Mouse (Mus musculus) adrenal gland, postnatal 10 days (tissue): ENCODE results near the gene Muc1. TPM values are rescaled to one million over a fixed set of nuclear protein-coding genes. Genes with fewer than 3 reads are reported as not detected.

Experiments
- DNase-seq: peaks from one replicate; pipeline ENCODE4 v3.0.0; 2021; ENCODE audit warnings: mixed read lengths
- microRNA-seq: library from miRNA; unstranded; fragments of <30 nt; microRNA quantifications from one replicate; pipeline ENCODE4 v1.2.0, GENCODE M21; 2021
- total RNA-seq, 2 experiments: library from RNA; stranded (reverse); gene quantifications; 2 replicates each; pipeline ENCODE4 v1.2.3; 2021

The Muc1 gene
- total RNA-seq, 2 experiments from 2014 or later = 0.51 to 0.55 TPM

DNA sequence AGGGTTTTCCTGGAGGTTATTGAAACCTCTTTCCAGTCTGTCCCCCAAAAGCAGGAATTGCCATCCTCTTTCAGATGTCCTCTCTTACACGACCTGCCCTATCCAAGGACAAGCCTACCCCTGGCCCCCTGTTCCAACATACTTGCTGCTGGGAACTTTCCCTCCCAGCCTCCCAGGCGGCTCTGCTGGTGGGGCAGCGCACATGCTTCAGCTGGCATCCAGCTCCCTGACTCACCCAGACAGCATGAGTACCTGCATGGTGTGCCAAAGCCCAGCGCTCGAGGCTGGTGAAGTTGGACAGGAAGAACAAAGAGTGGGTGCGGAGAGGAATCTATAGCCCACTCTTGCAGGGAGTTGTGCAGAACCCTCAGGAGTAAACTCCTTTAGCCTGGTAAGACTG is 42.0 kb downstream of the Muc1 start:
- peak; percentile 67 for DNase-seq

- no peak for DNase-seq
These were observed 42.9 kb downstream of the Muc1 start for GRCm38 (mm10) chr3:89271760-89272159.

DNA sequence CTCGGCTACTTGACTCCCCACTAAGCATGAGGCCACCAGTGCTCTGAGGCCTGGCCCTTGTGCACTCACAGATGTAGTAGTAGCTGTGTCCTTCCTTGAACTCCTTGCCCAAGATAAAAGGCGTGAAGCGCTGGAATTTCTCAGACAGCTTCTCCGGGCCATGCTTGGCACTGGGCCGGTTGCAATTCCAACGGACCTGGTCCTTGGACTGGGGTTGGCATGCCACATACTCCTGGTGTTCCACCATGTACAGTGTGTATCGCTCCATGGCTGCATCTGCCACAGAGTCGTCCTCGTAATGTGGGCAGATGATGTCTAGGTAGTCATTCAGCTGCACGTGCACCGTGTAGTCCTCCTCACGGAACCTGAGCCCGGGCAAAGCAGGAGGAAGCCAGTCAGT is 47.2 kb downstream of the Muc1 start:
- DNase-seq = no peak

DNA sequence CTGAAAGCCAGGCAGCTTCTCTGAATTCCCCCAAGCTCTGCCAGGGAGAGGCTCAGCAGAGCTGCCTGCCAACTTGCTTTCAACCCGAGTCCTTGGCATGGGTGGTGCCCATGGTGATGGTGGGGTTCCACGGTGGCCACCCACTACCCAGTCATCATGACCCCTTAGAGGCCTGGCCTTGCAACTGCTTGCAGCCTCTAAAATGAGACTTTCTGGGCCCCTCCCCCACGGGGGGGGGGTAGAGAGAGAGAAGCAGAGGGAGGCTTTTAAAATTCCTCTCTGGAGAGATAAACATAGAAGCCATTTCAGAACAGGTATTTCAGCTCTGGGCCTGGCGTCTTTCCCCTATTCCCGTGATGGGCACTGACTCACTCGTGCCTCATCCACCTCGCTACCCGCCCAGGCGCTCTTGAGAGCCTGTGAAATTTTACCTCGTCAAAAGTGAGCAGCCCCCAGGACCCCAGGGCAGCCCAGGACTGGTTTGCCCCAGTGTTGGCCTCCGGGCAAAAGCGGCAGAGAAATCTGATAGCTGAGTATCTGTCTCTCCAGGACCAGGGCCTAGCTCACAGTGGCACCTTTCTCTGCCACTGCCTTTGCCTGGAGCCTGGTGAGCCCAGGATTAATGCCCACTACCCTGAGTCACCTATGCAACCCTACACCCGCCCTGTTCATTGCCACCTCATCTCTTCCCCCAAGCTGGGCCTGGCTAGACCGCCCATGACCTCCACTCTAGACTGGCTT is 48.6 kb downstream of the Muc1 start:
- no peak for DNase-seq

- DNase-seq = peak; percentile 56
These were observed 49.2 kb downstream of the Muc1 start for GRCm38 (mm10) chr3:89278107-89278506.

GRCm38 (mm10) chr3:89278643-89279042 is 49.8 kb downstream of the Muc1 start:
- no peak for DNase-seq

GRCm38 (mm10) chr3:89279153-89279890 is 50.5 kb downstream of the Muc1 start:
- DNase-seq = peak; percentile 92

- DNase-seq = no peak
These were observed 51.3 kb downstream of the Muc1 start for GRCm38 (mm10) chr3:89280050-89280605.

GRCm38 (mm10) chr3:89280606-89281511 is 52.0 kb downstream of the Muc1 start, which contains the start of gene Efna1:
TSS of gene Efna1 (minus strand) at chr3:89281142.
- DNase-seq = peak; percentile 65

- DNase-seq = peak; percentile 90
These were observed 52.9 kb downstream of the Muc1 start for GRCm38 (mm10) chr3:89281579-89282290.

GRCm38 (mm10) chr3:89282291-89282643 is 53.4 kb downstream of the Muc1 start:
- DNase-seq = no peak

Small RNA genes lying within 50 kb of the gene (microRNA-seq; reads per million reads assigned to microRNA genes)
- gene Mir92b = 66.0 reads per million, percentile 39 among the genes with 10 or more reads in this experiment

Other genes starting within 250 kb of the Muc1 start
- 10 to 100 TPM; 19.2 to 23.2 TPM for gene Rusc1, start 135.7 kb upstream of the Muc1 start, total RNA-seq
- not detected for gene Gm43738, start 128.0 kb upstream of the Muc1 start, total RNA-seq
- gene Fdps, start 127.1 kb upstream of the Muc1 start, total RNA-seq = 10 to 100 TPM; 56.9 to 70.2 TPM
- 10 to 100 TPM; 15.2 to 41.1 TPM for gene Pklr, start 92.9 kb upstream of the Muc1 start, total RNA-seq
- gene Hcn3, start 68.9 kb upstream of the Muc1 start, total RNA-seq = 1 to 10 TPM; 2.2 to 5.7 TPM
- 10 to 100 TPM; 42.0 to 65.6 TPM for gene Clk2, start 64.3 kb upstream of the Muc1 start, total RNA-seq
- 10 to 100 TPM; 67.9 to 72.7 TPM for gene Scamp3, start 51.6 kb upstream of the Muc1 start, total RNA-seq
- 10 to 100 TPM; 16.2 to 24.8 TPM for gene Fam189b, start 45.9 kb upstream of the Muc1 start, total RNA-seq
- gene Gba, start 26.1 kb upstream of the Muc1 start, total RNA-seq = 10 to 100 TPM; 47.8 to 48.1 TPM
- gene Thbs3, start 13.9 kb upstream of the Muc1 start, total RNA-seq = 10 to 100 TPM; 21.8 to 22.6 TPM
- 100 to 1,000 TPM; 176 to 198 TPM for gene Mtx1, start 2.0 kb upstream of the Muc1 start, total RNA-seq
- gene Krtcap2, start 16.9 kb downstream of the Muc1 start, total RNA-seq = 100 to 1,000 TPM; 109 to 116 TPM
- 1 to 10 TPM; 2.0 to 4.2 TPM for gene Trim46, start 17.3 kb downstream of the Muc1 start, total RNA-seq
- 100 to 1,000 TPM; 115 to 122 TPM for gene Dpm3, start 30.3 kb downstream of the Muc1 start, total RNA-seq
- 10 to 100 TPM; 46.7 to 53.1 TPM for gene Slc50a1, start 41.5 kb downstream of the Muc1 start, total RNA-seq
- gene Efna1, start 52.1 kb downstream of the Muc1 start, total RNA-seq = 10 to 100 TPM; 25.0 to 34.3 TPM
- gene Efna3, start 93.9 kb downstream of the Muc1 start, total RNA-seq = under 1 TPM; 0.51 to 0.73 TPM
- gene Efna4, start 109.0 kb downstream of the Muc1 start, total RNA-seq = 1 to 10 TPM; 1.7 to 2.2 TPM
- gene Adam15, start 120.9 kb downstream of the Muc1 start, total RNA-seq = 10 to 100 TPM; 62.8 to 68.9 TPM
- under 1 TPM; 0.48 to 0.82 TPM for gene Dcst2, start 132.9 kb downstream of the Muc1 start, total RNA-seq
- under 1 TPM in 1 of 2 experiments, not detected in 1; 0.45 TPM for gene Dcst1, start 136.2 kb downstream of the Muc1 start, total RNA-seq
- 10 to 100 TPM; 62.3 to 62.4 TPM for gene Zbtb7b, start 165.7 kb downstream of the Muc1 start, total RNA-seq
- gene Lenep, start 173.7 kb downstream of the Muc1 start, total RNA-seq = under 1 TPM in 1 of 2 experiments, not detected in 1; 0.24 TPM
- gene Flad1, start 182.8 kb downstream of the Muc1 start, total RNA-seq = 10 to 100 TPM; 49.4 to 54.6 TPM
- 10 to 100 TPM; 39.8 to 43.2 TPM for gene Cks1b, start 189.3 kb downstream of the Muc1 start, total RNA-seq
- gene Shc1, start 189.4 kb downstream of the Muc1 start, total RNA-seq = 100 to 1,000 TPM in 1 of 2 experiments, 10 to 100 TPM in 1; 94.4 to 108 TPM
- 10 to 100 TPM; 34.2 to 36.9 TPM for gene Pygo2, start 201.2 kb downstream of the Muc1 start, total RNA-seq
- 10 to 100 TPM; 46.0 to 62.1 TPM for gene Pbxip1, start 207.6 kb downstream of the Muc1 start, total RNA-seq
- 10 to 100 TPM; 15.3 to 17.1 TPM for gene Pmvk, start 225.5 kb downstream of the Muc1 start, total RNA-seq